Mouse (Mus musculus): ENCODE data around the gene Mid1. TPM values are rescaled to one million over a fixed set of nuclear protein-coding genes. Genes with fewer than 3 reads are reported as not detected.
"Not testable (repeated sequence)": the region's sequence is repeated elsewhere in the genome, so short reads cannot be mapped to it uniquely, and the experiment has no call there.

Gene Mid1
- polyA plus RNA-seq, 1 experiment = 7.6 TPM

- not testable (repeated sequence) for H3K4me1 ChIP-seq (ENCODE audit: control insufficient read depth, insufficient read depth, low read length)
- Histone ChIP-seq H3K4me3 (ENCODE audit: insufficient read depth, low read length) (peak overlapping the region; percentile 57), H3K27ac (ENCODE audit: insufficient read depth, low read length) (peak overlapping the region; percentile 97)
These were observed 313.0 kb downstream of the Mid1 start for GRCm38 (mm10) chrX:169997854-169998456.

GRCm38 (mm10) chrX:169998559-169999219 is 313.7 kb downstream of the Mid1 start:
- H3K27ac ChIP-seq (ENCODE audit: insufficient read depth, low read length); H3K4me3 ChIP-seq (ENCODE audit: insufficient read depth, low read length): not testable (repeated sequence)

GRCm38 (mm10) chrX:169999226-169999883 is 314.4 kb downstream of the Mid1 start:
- not testable (repeated sequence) for H3K4me1 ChIP-seq (ENCODE audit: control insufficient read depth, insufficient read depth, low read length); H3K4me3 ChIP-seq (ENCODE audit: insufficient read depth, low read length); H3K27ac ChIP-seq (ENCODE audit: insufficient read depth, low read length)

More at GRCm38 (mm10) chrX:169998559-169999219, 313.7 kb downstream of the Mid1 start:
- H3K4me1 ChIP-seq (ENCODE audit: control insufficient read depth, insufficient read depth, low read length) = not testable (repeated sequence)

- not testable (repeated sequence) for H3K27ac ChIP-seq (ENCODE audit: insufficient read depth, low read length); H3K4me3 ChIP-seq (ENCODE audit: insufficient read depth, low read length)
These were observed 315.1 kb downstream of the Mid1 start for GRCm38 (mm10) chrX:169999912-170000641.

GRCm38 (mm10) chrX:170000642-170001387 is 315.8 kb downstream of the Mid1 start:
- not testable (repeated sequence) for H3K4me1 ChIP-seq (ENCODE audit: control insufficient read depth, insufficient read depth, low read length); H3K4me3 ChIP-seq (ENCODE audit: insufficient read depth, low read length); H3K27ac ChIP-seq (ENCODE audit: insufficient read depth, low read length)

More at GRCm38 (mm10) chrX:169999912-170000641, 315.1 kb downstream of the Mid1 start:
- H3K4me1 ChIP-seq (ENCODE audit: control insufficient read depth, insufficient read depth, low read length) = not testable (repeated sequence)

GRCm38 (mm10) chrX:170001388-170001695 is 316.3 kb downstream of the Mid1 start:
- not testable (repeated sequence) for H3K4me1 ChIP-seq (ENCODE audit: control insufficient read depth, insufficient read depth, low read length); H3K27ac ChIP-seq (ENCODE audit: insufficient read depth, low read length); H3K4me3 ChIP-seq (ENCODE audit: insufficient read depth, low read length)

- H3K4me1 ChIP-seq (ENCODE audit: control insufficient read depth, insufficient read depth, low read length); H3K27ac ChIP-seq (ENCODE audit: insufficient read depth, low read length); H3K4me3 ChIP-seq (ENCODE audit: insufficient read depth, low read length): not testable (repeated sequence)
These were observed 317.7 kb downstream of the Mid1 start for GRCm38 (mm10) chrX:170002510-170003197.

GRCm38 (mm10) chrX:170003536-170003935 is 318.5 kb downstream of the Mid1 start:
- not testable (repeated sequence) for H3K4me1 ChIP-seq (ENCODE audit: control insufficient read depth, insufficient read depth, low read length); H3K4me3 ChIP-seq (ENCODE audit: insufficient read depth, low read length); H3K27ac ChIP-seq (ENCODE audit: insufficient read depth, low read length)

- not testable (repeated sequence) for H3K4me1 ChIP-seq (ENCODE audit: control insufficient read depth, insufficient read depth, low read length); H3K4me3 ChIP-seq (ENCODE audit: insufficient read depth, low read length); H3K27ac ChIP-seq (ENCODE audit: insufficient read depth, low read length)
These were observed 319.2 kb downstream of the Mid1 start for GRCm38 (mm10) chrX:170004236-170004635.

GRCm38 (mm10) chrX:170004793-170005192 is 319.8 kb downstream of the Mid1 start:
- not testable (repeated sequence) for H3K4me3 ChIP-seq (ENCODE audit: insufficient read depth, low read length); H3K4me1 ChIP-seq (ENCODE audit: control insufficient read depth, insufficient read depth, low read length); H3K27ac ChIP-seq (ENCODE audit: insufficient read depth, low read length)

- H3K4me1 ChIP-seq (ENCODE audit: control insufficient read depth, insufficient read depth, low read length); H3K27ac ChIP-seq (ENCODE audit: insufficient read depth, low read length): not testable (repeated sequence)
These were observed 320.2 kb downstream of the Mid1 start for GRCm38 (mm10) chrX:170005194-170005593.

GRCm38 (mm10) chrX:170005695-170006297 is 320.8 kb downstream of the Mid1 start:
- not testable (repeated sequence) for H3K4me3 ChIP-seq (ENCODE audit: insufficient read depth, low read length); H3K27ac ChIP-seq (ENCODE audit: insufficient read depth, low read length); H3K4me1 ChIP-seq (ENCODE audit: control insufficient read depth, insufficient read depth, low read length)

More at GRCm38 (mm10) chrX:170005194-170005593, 320.2 kb downstream of the Mid1 start:
- not testable (repeated sequence) for H3K4me3 ChIP-seq (ENCODE audit: insufficient read depth, low read length)

GRCm38 (mm10) chrX:170006694-170007247 is 321.8 kb downstream of the Mid1 start:
- not testable (repeated sequence) for H3K27ac ChIP-seq (ENCODE audit: insufficient read depth, low read length); H3K4me1 ChIP-seq (ENCODE audit: control insufficient read depth, insufficient read depth, low read length); H3K4me3 ChIP-seq (ENCODE audit: insufficient read depth, low read length)
